Mouse (Mus musculus) monocyte, adult 2 months (primary cell): ENCODE measurements around the gene Taar8c.
"Not testable (repeated sequence)": the region's sequence is repeated elsewhere in the genome, so short reads cannot be mapped to it uniquely, and the experiment has no call there.

Source experiments
- DNase-seq, 2 experiments: peaks; one replicate each; pipeline ENCODE4 v3.0.0; 2022; ENCODE audit warnings: low spot score in 2 of 2, low read depth in 1 of 2

Taar8c gene

DNA sequence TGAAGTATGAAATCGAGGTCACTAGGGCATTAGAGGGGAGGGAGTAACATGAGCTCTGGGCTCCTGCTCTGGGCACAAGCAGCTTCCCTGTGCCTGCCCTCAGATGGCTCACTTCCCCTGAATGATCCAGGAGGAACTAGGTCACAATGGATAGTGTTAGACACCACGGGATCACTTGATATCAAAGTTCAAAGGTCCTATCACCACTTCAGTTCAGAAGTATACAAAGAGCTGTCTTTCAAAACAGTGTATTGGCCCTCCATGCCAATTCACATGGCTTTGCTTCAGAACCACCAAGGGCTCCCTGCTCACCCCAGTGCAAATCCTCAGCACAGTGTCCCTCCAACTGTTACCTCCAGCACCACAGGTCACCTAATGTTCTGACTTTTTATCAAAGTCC, 27.0 kb downstream of the Taar8c start:
- not testable (repeated sequence) for DNase-seq

DNA sequence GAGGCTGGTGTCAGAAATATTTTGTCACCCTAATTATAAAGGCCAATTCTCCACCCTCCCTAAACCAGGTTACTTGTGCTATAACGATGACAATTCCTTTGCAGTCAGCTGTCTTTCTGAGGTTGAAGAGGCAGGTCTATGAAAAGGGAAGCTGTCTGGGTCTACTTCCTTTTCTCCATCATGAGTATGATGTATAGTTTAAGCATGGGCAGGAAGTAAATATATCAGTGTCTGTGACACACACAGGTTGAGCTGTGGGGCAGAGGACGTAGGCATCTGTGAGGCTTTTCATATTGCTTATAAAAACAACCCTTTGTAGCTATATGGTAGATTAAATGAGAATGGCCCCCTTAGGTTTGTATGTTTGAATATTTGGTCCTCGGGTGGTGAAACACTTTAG, 42.7 kb downstream of the Taar8c start:
- no peak for DNase-seq

DNA sequence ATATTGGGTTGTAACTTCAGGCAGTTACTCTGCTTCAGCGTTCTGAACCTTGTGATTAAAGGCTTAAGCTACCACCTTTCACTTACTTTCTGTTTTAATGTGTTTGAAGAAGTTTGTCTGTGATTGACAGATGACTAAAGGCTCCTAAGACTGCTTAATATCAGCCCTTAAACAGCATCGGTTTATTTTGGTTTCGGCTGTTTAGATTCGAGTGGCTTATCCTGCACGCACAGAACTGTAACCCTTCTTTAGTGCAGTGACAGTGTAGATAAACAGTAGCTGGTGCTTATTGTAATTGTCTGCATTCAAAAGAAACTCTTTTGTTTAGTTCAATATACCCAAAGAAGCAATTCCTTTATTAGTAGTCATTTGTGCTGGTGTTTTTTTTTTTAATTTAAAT, 49.7 kb downstream of the Taar8c start:
- DNase-seq: no peak
